Mouse (Mus musculus): Measurements from ENCODE around the gene Clic4. TPM values are rescaled to one million over a fixed set of nuclear protein-coding genes. Genes with fewer than 3 reads are reported as not detected.
A peak's percentile ranks its signal among the peaks of the same experiment; 100 is the strongest.

Clic4 gene
- polyA plus RNA-seq, 1 experiment from 2014 or later = 149 TPM

DNA sequence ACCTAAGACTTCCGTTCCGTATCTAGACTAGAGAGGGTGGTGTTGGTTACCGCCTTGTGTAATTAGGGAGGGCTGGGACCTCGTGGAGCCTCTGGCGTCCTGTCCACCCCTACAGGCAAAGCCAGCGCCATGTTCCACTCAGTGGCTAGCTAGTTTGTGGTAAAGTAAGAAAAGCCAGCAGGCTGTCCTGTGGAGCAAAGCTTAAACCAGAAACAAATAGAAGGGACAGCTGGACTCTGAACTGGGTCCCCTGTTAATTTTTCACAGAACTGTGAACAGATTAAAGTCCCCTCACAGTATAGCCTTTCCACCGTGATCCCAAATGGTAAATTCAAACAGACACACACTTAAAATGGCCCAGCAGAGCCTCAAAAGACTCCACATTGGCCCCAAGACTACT, 2.1 kb upstream of the Clic4 start:
- H3K4me2 ChIP-seq = peak overlapping the region; percentile 29
- no peak for ATAC-seq (replicated peaks; ENCODE audit: low FRiP score)
- H3K27me3 ChIP-seq (replicated peaks; ENCODE audit: control insufficient read depth, insufficient read depth, low read length) = no peaks in the 10 kb centered on the region
- H3K9me3 ChIP-seq (ENCODE audit: control insufficient read depth, low read length) = no peaks in the 10 kb centered on the region
- H3K9ac ChIP-seq (ENCODE audit: low read depth, low read length) = no peak overlapping the region
- no peak for DNase-seq (ENCODE audit: low spot score)
- 70% methylated on average over 7 of the region's 7 CpGs for WGBS
- no peaks in the 10 kb centered on the region for H3K36me3 ChIP-seq (ENCODE audit: control insufficient read depth, insufficient read depth, low read length)
- peaks cover 22% of the 10 kb centered on the region for H3K4me1 ChIP-seq (replicated peaks; ENCODE audit: control insufficient read depth, insufficient read depth, low read length)
- peak overlapping the region; percentile 79 for H3K27ac ChIP-seq (ENCODE audit: low read depth, low read length)
- H3K4me3 ChIP-seq (ENCODE audit: low read depth, low read length) = no peak overlapping the region

GRCm38 (mm10) chr4:135273307-135273682, 681 bp upstream of the Clic4 start:
- H3K27ac ChIP-seq (ENCODE audit: low read depth, low read length) = peak overlapping the region; percentile 44
- no peak for DNase-seq (ENCODE audit: low spot score)
- 6% methylated on average over 17 of the region's 17 CpGs for WGBS
- peak overlapping the region; percentile 63 for H3K9ac ChIP-seq (ENCODE audit: low read depth, low read length)
- H3K4me2 ChIP-seq = peak overlapping the region; percentile 83
- H3K4me1 ChIP-seq (replicated peaks; ENCODE audit: control insufficient read depth, insufficient read depth, low read length) = peaks cover 35% of the 10 kb centered on the region
- H3K27me3 ChIP-seq (replicated peaks; ENCODE audit: control insufficient read depth, insufficient read depth, low read length) = no peaks in the 10 kb centered on the region
- peak overlapping the region; percentile 37 for H3K4me3 ChIP-seq (ENCODE audit: low read depth, low read length)
- ATAC-seq (replicated peaks; ENCODE audit: low FRiP score) = no peak
- H3K9me3 ChIP-seq (ENCODE audit: control insufficient read depth, low read length) = no peaks in the 10 kb centered on the region
- H3K36me3 ChIP-seq (ENCODE audit: control insufficient read depth, insufficient read depth, low read length) = no peaks in the 10 kb centered on the region

DNA sequence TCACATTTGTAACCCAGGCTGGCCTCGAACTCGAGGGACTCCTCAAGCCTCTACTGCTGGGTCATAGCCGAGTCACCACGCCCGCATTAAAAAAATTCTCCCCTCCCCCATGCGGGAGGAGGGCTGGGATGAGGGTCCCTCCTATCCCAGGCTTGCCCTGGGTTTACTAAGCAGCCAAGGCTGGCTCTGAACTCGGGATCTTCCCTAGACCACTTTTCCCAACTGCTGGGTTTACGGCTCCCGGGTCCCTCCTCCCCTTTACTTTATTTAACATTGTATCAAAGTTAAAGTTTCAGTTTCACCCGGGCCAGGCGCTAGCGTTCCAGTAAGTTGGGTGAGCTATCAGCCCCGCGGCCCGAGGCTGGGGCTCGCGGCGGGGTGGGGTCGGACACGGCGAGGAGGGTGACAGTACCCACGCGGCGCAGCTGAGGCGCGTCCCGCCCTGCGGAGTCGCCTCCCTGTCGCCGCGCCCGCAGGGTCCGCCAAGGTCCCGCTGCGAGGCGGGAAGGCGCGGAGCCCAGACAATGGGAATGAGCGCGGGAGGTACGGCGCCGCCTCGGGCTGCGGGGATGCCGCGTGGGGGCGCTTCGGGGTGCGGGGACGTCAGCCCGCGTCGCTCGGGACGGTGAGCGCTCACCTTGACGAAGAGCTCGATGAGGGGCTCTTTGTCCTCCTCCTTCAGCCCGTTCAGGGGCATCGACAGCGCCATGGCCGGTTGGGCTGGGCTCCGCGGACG, 565 bp downstream of the Clic4 start:
- no peaks in the 10 kb centered on the region for H3K36me3 ChIP-seq (ENCODE audit: control insufficient read depth, insufficient read depth, low read length)
- H3K27me3 ChIP-seq (replicated peaks; ENCODE audit: control insufficient read depth, insufficient read depth, low read length) = no peaks in the 10 kb centered on the region
- H3K4me3 ChIP-seq (ENCODE audit: low read depth, low read length) = peak overlapping the region; percentile 68
- H3K27ac ChIP-seq (ENCODE audit: low read depth, low read length) = peak overlapping the region; percentile 93
- ATAC-seq (replicated peaks; ENCODE audit: low FRiP score) (peak; percentile 38), DNase-seq (ENCODE audit: low spot score) (peak; percentile 76)
- WGBS = under 1% methylated on average over 65 of the region's 67 CpGs
- no peaks in the 10 kb centered on the region for H3K9me3 ChIP-seq (ENCODE audit: control insufficient read depth, low read length)
- H3K9ac ChIP-seq (ENCODE audit: low read depth, low read length) = peak overlapping the region; percentile 96
- H3K4me2 ChIP-seq = peak overlapping the region; percentile 88
- H3K4me1 ChIP-seq (replicated peaks; ENCODE audit: control insufficient read depth, insufficient read depth, low read length) = peaks cover 48% of the 10 kb centered on the region

GRCm38 (mm10) chr4:135271419-135271828, 1.2 kb downstream of the Clic4 start:
- DNase-seq (ENCODE audit: low spot score) (peak; percentile 58), ATAC-seq (replicated peaks; ENCODE audit: low FRiP score) (no peak)
- under 1% methylated on average over 20 of the region's 20 CpGs for WGBS
- Histone ChIP-seq H3K9ac (ENCODE audit: low read depth, low read length) (peak overlapping the region; percentile 96), H3K27ac (ENCODE audit: low read depth, low read length) (peak overlapping the region; percentile 93), H3K4me2 (peak overlapping the region; percentile 88), H3K4me1 (replicated peaks; ENCODE audit: control insufficient read depth, insufficient read depth, low read length) (peaks cover 50% of the 10 kb centered on the region), H3K4me3 (ENCODE audit: low read depth, low read length) (peak overlapping the region; percentile 68), H3K9me3 (ENCODE audit: control insufficient read depth, low read length) (no peaks in the 10 kb centered on the region), H3K27me3 (replicated peaks; ENCODE audit: control insufficient read depth, insufficient read depth, low read length) (no peaks in the 10 kb centered on the region), H3K36me3 (ENCODE audit: control insufficient read depth, insufficient read depth, low read length) (no peaks in the 10 kb centered on the region)

DNA sequence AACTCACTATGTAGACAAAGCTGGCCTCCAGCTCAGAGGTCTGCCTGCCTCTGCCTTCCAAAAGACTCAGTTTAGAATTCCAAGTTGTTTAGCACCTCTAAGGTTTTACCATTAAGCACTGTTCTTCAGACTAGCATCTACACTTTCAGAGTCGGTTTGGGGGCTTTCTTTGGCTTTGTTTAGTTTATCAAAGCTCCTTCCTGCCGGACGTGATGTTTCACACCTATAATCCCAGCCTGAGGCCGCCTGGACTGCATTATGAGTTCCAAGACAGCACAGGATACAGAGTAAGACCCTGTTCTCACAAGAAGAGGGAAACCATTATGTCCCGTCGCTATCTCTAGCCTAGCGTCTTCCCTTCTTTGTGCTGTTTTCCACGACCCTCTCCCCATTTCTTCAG, 2.1 kb downstream of the Clic4 start:
- Histone ChIP-seq H3K4me1 (replicated peaks; ENCODE audit: control insufficient read depth, insufficient read depth, low read length) (peaks cover 50% of the 10 kb centered on the region), H3K36me3 (ENCODE audit: control insufficient read depth, insufficient read depth, low read length) (no peaks in the 10 kb centered on the region), H3K4me2 (peak overlapping the region; percentile 88), H3K9ac (ENCODE audit: low read depth, low read length) (peak overlapping the region; percentile 96), H3K27me3 (replicated peaks; ENCODE audit: control insufficient read depth, insufficient read depth, low read length) (no peaks in the 10 kb centered on the region), H3K9me3 (ENCODE audit: control insufficient read depth, low read length) (no peaks in the 10 kb centered on the region), H3K4me3 (ENCODE audit: low read depth, low read length) (peak overlapping the region; percentile 68), H3K27ac (ENCODE audit: low read depth, low read length) (peak overlapping the region; percentile 47; the same call in 1 of the 2 replicates)
- WGBS = 45% methylated on average over 8 of the region's 8 CpGs
- no peak for ATAC-seq (replicated peaks; ENCODE audit: low FRiP score)
- no peak for DNase-seq (ENCODE audit: low spot score)

- no peak for ATAC-seq (replicated peaks; ENCODE audit: low FRiP score)
Observed at GRCm38 (mm10) chr4:135269656-135270341, 2.8 kb downstream of the Clic4 start.

GRCm38 (mm10) chr4:135267521-135267920, 5.1 kb downstream of the Clic4 start:
- no peak overlapping the region for H3K4me3 ChIP-seq (ENCODE audit: low read depth, low read length)
- peak overlapping the region; percentile 35 for H3K4me2 ChIP-seq
- DNase-seq (ENCODE audit: low spot score) (no peak), ATAC-seq (replicated peaks; ENCODE audit: low FRiP score) (no peak)
- no peaks in the 10 kb centered on the region for H3K27me3 ChIP-seq (replicated peaks; ENCODE audit: control insufficient read depth, insufficient read depth, low read length)
- 67% methylated on average over 8 of the region's 8 CpGs for WGBS
- H3K9ac ChIP-seq (ENCODE audit: low read depth, low read length) = no peak overlapping the region
- no peaks in the 10 kb centered on the region for H3K36me3 ChIP-seq (ENCODE audit: control insufficient read depth, insufficient read depth, low read length)
- 0 out of 2 replicates have a peak overlapping the region, but pooled peaks have one; percentile 19 for H3K27ac ChIP-seq (ENCODE audit: low read depth, low read length)
- H3K4me1 ChIP-seq (replicated peaks; ENCODE audit: control insufficient read depth, insufficient read depth, low read length) = peaks cover 44% of the 10 kb centered on the region
- no peaks in the 10 kb centered on the region for H3K9me3 ChIP-seq (ENCODE audit: control insufficient read depth, low read length)

More at GRCm38 (mm10) chr4:135269656-135270341, 2.8 kb downstream of the Clic4 start:
- Histone ChIP-seq H3K4me1 (replicated peaks; ENCODE audit: control insufficient read depth, insufficient read depth, low read length) (peaks cover 46% of the 10 kb centered on the region), H3K9ac (ENCODE audit: low read depth, low read length) (peak overlapping the region; percentile 96), H3K4me2 (peak overlapping the region; percentile 88), H3K4me3 (ENCODE audit: low read depth, low read length) (peak overlapping the region; percentile 68), H3K27me3 (replicated peaks; ENCODE audit: control insufficient read depth, insufficient read depth, low read length) (no peaks in the 10 kb centered on the region), H3K27ac (ENCODE audit: low read depth, low read length) (peak overlapping the region; percentile 47; the same call in 1 of the 2 replicates), H3K36me3 (ENCODE audit: control insufficient read depth, insufficient read depth, low read length) (no peaks in the 10 kb centered on the region), H3K9me3 (ENCODE audit: control insufficient read depth, low read length) (no peaks in the 10 kb centered on the region)
- DNase-seq (ENCODE audit: low spot score) = no peak
- 69% methylated on average over 7 of the region's 7 CpGs for WGBS

GRCm38 (mm10) chr4:135266987-135267386, 5.6 kb downstream of the Clic4 start:
- peak overlapping the region; percentile 35; the same call in 1 of the 2 replicates for H3K4me2 ChIP-seq
- ATAC-seq (replicated peaks; ENCODE audit: low FRiP score) (no peak), DNase-seq (ENCODE audit: low spot score) (no peak)
- no peak overlapping the region for H3K4me3 ChIP-seq (ENCODE audit: low read depth, low read length)
- H3K9me3 ChIP-seq (ENCODE audit: control insufficient read depth, low read length) = no peaks in the 10 kb centered on the region
- H3K27ac ChIP-seq (ENCODE audit: low read depth, low read length) = no peak overlapping the region
- H3K36me3 ChIP-seq (ENCODE audit: control insufficient read depth, insufficient read depth, low read length) = no peaks in the 10 kb centered on the region
- H3K4me1 ChIP-seq (replicated peaks; ENCODE audit: control insufficient read depth, insufficient read depth, low read length) = peaks cover 45% of the 10 kb centered on the region
- no peaks in the 10 kb centered on the region for H3K27me3 ChIP-seq (replicated peaks; ENCODE audit: control insufficient read depth, insufficient read depth, low read length)
- WGBS = 69% methylated on average over 9 of the region's 9 CpGs
- H3K9ac ChIP-seq (ENCODE audit: low read depth, low read length) = no peak overlapping the region
